Mouse (Mus musculus) ES-Bruce4 (cell line): Measurements from ENCODE around the gene Tsc22d3.
"Not testable (repeated sequence)": the region's sequence is repeated elsewhere in the genome, so short reads cannot be mapped to it uniquely, and the experiment has no call there.

ENCODE experiments used
- CTCF ChIP-seq: IDR thresholded peaks from one replicate; pipeline ENCODE4 v1.8.1; 2011; ENCODE audit warnings: low read depth, low read length
- EP300 ChIP-seq: IDR thresholded peaks from 2 replicates; pipeline ENCODE4 v1.6.1; 2011; ENCODE audit warnings: low read depth, low read length; ENCODE audit not compliant: insufficient read depth
- POLR2A ChIP-seq: IDR thresholded peaks from one replicate; pipeline ENCODE4 v1.8.1; 2011; ENCODE audit warnings: low read length; ENCODE audit not compliant: insufficient read depth

GRCm38 (mm10) chrX:140508791-140509190 is 91.7 kb downstream of the Tsc22d3 start:
- TF ChIP-seq CTCF, POLR2A, EP300: not testable (repeated sequence)
